Mouse (Mus musculus) thymus, postnatal 0 days (tissue): ENCODE measurements around the gene Tenm2. TPM values are rescaled to one million over a fixed set of nuclear protein-coding genes. Genes with fewer than 3 reads are reported as not detected.

Source experiments
- DNase-seq: peaks from one replicate; pipeline ENCODE4 v3.0.0-alpha.2; 2015; ENCODE audit warnings: low spot score
- polyA plus RNA-seq: library from polyadenylated mRNA; unstranded; fragments of >200 nt; fragmentation: Nextera tagmentation; extraction: Ambion mirVana; gene quantifications from 2 replicates; pipeline ENCODE4 v1.2.1, GENCODE M21; 2015

The Tenm2 gene
- polyA plus RNA-seq, 1 experiment from 2014 or later, result 1.2 TPM

DNA sequence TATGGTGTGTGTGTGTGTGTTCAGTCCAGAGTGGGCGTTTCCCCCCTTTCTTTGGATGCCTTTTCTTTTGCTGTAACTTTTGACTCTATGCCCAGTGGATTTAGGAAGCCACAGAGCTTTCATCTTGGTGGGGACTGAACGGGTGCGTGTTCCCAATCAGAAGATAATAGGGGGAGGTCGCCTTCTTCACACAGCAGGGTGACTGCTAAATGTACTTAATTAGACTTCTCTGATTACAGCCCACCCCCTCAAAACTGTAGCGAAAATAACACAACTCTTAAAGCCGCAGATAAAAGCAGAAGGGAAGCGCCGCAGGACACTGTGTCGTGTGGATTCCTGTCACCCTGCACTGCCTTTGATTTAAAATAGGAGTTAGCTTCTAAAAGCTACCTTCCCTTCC, 1163.7 kb downstream of the Tenm2 start:
- DNase-seq, result no peak

DNA sequence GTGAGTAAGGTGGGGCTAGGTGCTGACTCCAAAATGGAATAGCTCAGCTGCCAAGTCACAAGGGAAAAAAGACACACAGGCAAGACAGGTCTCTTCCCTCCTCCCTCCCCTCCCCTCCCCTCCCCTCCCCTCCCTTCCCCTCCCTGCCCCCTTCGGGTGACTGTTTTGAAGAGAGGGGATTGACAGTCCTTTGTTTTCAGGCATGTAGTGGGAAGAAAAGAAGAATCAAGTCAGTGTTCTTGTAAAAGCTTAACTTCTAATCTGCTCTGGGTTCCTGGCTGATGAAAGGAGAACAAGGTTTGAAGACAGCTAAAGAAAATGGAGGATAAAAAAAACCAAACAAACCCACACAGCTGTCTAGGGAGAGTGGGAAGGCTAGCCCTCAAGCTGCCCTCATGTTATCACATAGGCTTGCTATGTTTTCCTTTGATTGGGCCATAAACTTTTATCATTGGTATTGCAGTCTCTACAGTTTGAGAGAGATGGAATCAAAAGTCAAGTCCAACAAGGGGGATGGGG, 1176.4 kb downstream of the Tenm2 start:
- DNase-seq, result no peak

DNA sequence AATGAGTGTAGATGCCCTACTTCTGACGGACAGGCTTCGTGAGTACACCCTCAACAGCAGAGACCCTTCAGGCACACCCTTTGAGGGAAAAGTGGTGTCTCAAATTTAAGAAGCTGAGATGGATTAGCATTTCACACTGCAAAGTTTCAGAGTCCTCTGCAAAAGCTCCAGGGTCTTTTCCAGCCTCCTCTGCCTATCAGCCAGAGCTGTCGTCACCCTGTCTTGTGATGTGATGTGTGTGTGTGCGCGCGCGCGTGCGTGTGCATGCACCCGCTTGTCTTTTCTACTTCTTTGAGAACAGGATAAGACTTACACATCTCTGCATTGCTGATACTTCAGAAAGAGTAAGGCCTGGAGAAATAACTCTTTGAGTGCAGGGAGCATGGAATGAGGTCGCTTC, 1179.2 kb downstream of the Tenm2 start:
- DNase-seq, result no peak

DNA sequence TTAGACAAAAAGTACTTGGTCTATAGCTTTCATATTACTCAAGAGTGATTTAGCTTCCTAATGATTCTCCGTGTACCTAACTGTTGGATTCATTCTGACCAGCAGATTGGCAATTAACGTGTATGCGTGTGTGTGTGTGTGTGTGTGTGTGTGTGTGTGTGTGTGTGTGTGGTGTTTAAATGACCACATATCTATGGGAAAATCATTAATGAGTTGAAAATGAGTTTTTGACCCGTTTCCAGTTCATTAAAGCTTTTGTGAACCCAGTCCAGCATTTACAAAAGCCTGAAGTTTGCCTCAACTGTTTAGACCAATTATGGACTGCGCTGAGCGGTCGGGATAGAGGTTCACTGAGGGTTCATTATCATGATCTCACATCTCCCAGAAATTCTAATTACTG, 1181.4 kb downstream of the Tenm2 start:
- DNase-seq, result no peak

DNA sequence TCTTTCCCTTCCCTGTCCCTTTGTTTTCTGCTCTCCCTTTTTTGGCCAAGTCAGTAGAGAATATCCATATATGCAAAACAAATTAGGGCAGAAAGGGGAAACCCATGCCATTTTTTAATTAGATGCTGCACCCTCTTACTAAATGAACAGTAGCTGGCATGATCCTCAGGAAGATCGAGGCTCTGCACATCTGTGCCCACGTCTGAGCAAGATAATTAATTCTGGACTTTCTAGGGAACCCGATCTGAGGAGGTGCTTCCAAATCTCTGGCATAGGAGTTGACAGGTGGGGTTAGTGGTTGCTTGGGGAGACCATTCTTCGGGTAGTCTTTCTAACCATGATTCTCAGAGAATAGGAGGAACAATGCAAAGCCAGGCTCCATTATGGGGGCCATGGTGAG, 1182.3 kb downstream of the Tenm2 start:
- no peak for DNase-seq

DNA sequence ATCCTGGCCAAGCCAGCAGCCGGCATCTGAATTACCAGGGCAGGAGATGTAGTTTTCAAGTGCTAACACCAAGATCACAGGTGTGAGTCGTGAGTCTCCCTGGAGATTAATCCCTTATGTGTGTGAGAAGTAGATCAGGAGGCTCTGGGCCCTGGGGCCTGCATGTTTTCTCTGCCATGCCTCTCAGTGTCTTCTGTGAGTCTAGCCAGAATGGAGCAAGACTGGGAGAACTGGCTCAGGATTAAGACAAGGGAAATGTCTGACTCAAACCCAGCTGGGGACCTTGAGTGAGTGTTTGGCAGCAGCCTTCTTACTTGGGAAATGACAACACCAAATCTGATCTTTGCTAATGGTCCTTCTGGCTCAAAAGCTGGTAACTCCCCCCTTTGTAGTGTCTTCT, 1183.2 kb downstream of the Tenm2 start:
- DNase-seq, result no peak

DNA sequence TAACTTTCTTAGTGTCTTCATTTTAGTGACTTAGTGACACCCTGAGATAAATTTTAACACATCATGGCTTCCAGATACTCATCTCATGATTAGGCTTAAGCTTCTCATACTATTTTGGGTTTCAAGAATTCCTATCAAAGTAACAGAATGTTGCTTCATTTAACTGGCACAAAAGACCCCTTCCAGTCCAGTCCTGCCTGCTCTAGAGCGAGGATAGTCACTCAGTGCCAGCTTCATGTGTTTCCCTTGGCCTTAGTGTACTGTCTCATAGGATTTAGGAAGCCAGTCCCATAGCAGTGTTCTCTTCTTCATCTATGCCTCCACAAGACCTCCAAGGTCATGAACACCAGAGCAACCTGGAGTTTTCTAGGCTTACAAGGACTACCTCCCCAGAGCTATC, 1183.7 kb downstream of the Tenm2 start:
- DNase-seq, result no peak

DNA sequence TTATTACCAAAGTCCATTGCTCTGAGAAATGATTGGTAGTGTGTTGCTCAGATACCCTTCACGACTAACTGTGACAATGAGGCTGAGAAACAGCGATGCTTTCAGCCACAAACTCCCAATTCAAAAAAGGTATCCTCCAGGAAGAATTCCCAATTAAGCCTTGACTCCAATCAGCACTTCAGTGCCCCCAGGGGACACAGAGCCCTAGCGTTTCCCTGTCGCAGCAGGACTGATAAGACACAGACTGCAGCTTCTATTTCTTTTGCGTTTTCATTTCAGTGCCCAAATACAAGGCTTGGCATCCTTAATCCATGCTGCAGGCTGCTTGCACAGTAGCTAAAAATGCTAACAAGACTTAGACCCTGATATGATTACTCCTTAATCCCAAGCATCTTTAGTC, 1186.2 kb downstream of the Tenm2 start:
- no peak for DNase-seq

DNA sequence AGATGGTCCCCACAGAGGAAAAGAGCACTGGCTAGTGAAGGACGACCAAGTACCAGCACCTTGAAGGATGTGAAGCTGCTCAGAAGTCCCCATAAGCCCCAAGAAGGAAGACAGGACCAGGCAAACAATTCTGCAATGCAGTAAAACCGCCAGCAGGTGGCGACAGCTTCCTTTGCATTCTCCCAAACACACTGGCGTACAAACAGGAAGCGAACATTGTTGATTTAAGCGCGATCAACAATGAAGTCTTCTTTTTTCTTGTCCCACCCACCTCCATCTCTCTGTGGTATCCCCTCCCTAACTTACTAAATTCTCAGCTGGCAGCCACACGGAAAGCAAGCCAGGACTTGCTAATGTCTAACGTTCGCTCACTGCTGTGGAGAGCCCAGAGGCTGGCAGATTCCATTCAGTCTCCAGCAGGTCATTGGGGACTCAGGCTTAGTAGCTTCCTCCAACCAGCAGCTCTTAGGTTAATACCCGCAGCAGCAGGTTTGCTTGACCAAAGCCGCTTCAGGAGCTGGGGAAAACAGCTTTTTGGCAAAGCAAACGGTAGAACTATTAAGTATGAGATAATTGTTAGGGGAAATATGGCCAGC, 1190.0 kb downstream of the Tenm2 start:
- peak; percentile 56 for DNase-seq

DNA sequence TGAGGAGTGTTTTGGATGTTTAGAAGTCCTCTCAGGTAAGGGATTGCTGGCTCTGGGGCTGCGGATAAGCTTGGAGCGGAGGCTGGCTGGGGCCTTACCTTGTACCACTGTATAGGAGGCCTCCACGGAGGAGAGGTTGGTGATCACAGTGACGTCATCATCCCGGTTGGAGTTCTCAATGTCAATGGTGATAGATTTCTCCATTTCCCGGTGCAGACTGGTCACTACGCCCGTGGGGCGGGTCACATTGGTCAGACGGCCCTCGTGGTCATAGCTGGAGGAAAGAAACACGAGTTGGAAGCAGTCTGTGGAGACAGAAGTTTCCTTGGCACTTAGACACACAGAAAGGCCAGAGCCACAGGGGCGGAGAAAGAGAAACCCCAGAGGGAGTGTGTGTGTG, 1194.4 kb downstream of the Tenm2 start:
- no peak for DNase-seq

DNA sequence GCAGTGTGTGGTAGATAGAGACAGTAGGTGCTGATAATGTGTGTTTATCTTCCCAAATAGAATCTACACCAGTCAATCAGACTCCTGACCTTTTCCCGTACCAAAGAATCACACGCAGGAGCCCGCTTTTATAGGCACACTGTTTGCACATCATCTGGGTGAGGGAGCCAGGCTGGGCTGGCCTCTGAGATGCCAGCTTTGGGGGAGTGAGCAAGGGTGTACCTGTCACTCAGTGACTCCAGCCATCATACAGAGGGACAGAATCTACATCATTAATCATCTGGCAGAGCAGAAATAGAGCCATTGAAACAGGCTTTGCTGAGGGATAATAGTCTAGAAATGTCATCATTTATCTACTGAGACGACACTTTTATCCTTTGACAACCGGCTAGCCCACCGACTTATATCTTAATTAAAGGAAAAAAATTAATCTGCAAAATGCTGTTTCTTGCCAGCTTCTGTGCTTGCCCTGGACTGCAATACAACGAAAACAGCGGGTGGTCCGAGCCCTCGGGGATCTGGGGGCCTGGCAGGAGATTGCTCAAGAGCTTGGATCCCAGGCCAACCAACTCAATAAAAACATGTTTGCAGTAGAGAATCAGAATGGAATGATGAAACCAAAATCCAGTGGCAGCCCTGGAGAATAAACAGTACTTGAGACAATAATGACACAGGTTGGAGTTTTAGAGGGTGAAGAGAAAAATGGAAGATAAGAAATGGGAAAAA, 1195.1 kb downstream of the Tenm2 start:
- no peak for DNase-seq

DNA sequence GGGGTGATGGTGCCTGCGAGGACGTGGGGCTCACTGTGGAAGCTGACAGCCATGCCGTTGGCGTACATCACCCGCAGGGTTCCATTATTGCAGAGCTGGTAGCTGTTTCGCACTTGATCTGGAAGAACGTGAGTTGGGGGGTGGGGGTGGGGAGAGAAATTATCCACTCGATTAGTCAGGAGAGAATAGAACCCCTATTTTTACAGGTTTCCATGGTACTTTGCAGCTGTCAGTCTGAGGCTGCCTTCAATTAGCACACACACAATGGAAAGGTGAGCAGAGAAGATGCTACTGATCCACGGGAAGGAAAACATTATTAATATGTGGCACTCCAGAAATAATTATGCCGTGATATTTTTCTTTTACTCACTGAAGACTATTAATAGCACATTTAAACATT, 1195.9 kb downstream of the Tenm2 start:
- no peak for DNase-seq

DNA sequence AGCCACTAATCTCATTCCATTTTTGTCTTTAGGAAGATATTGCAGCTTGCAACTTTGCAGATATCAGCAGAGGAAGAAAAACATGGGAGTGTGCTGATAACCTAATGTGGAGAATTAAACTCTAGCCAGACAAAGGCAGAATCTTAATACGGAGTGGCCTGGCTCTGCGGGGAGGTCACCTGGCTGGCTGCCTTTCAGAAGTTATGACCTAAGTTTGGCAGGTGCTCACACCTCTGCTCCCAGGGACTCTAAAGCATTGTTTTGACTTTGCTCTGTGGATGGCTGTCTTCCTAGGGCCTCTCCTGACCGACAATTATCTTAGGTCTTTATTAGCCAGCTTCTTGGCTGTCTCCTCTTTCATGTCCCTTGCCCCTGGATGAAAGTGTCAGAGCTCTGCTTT, 1197.4 kb downstream of the Tenm2 start:
- DNase-seq, result no peak

DNA sequence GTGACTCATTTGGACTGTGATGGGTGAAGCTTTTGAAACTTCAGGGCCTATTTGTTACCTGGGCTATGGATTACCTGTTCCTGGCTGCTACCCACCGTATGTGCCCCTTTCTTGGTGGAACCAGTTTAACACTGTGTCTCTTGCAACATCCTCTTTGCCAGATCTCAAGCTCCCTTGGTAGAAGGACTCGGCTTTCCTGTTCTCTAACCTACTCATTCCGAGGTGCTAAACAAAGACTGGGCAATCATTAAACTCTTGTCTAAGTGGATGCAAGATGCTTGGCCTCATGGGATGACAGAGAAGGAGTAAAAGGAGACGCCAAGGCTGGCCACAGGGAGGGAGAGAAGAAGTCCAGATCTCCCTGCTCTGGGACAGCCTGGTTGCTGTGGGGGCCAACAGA, 1198.5 kb downstream of the Tenm2 start:
- no peak for DNase-seq

DNA sequence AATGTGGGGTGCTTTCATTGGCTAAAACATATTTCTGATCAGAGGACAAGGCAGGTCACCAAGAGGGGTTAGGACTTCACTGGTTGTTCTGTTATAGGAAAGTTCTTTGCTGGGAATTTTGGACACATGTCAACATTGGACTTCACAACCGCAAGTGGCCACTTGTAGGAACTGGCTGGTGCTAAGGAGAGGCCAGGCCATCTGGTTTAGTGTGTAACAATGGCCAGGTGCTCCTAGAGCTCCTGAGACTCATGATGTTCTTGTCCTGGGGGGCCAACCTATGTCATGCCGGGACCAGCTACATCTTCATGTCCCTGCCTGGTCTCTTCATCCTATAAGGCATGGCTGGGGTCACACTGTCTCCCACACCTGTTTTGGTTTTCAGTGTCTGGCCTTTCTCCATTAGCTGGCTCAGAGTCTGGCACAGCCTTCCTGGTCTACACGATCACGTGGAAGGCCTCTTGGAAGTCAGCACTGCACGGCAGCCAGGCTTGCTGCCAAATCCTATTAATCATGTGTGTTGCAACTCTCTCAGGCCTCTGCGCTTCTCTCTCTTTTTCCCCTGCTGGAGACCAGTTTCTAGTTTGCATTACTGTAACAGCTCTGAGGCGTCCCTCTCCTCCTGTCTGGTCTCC, 1199.6 kb downstream of the Tenm2 start:
- no peak for DNase-seq

DNA sequence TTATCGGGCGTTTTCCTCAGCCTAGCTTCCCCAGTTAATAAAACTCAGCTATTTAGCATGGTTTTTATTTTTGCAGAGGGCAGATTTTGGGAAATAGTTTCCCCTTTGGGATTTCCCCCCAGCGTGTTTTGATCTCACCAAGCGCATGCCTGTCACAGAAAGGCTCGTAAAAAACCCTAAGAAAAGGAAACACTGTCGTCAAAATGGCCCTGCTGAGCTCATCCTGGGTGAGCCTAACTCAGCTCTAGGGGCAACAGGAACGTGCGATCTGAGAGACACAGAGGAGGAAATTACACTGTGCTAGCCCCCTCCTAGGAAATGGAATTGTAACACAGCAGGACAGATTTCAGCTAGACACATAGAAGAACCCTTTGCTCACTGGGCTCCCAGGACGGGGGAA, 1204.0 kb downstream of the Tenm2 start:
- no peak for DNase-seq

DNA sequence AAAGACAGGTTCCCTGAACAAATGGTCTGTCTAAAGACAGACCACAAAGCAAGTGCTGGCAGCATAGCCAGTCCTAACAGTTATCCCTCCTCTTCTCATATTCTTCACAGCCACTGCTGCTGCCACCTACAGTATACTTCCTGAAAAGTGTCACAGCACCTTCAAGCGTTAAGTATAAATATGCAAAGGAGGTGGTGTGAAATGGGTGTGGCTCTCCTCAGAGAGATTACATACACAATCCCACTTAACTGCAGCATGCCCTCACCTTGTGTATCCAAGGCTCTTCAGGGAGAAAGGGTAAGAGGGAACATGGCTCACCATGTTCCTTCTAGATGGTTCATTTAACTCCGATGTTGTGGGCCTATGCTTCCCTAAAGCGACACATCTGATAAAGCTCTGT, 1215.8 kb downstream of the Tenm2 start:
- DNase-seq, result no peak

DNA sequence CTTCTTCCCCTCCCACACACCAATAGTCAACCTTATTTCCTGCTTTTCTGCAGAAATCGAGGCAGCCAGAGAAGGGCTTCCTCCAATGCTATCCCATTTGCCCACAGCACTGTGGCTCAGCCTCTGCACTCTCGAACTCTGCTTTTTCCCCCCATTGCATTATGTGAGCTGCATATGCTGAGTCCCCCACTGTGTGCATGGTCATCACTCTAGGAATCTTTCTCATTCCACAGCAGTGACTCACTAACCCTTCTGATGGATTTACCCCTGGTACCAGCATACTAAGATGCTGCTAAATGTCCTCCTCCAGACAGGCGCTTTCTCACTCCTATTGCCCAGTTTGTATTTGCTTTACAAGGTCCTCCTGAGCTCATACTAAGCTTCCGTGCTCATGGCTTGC, 1222.6 kb downstream of the Tenm2 start:
- no peak for DNase-seq

DNA sequence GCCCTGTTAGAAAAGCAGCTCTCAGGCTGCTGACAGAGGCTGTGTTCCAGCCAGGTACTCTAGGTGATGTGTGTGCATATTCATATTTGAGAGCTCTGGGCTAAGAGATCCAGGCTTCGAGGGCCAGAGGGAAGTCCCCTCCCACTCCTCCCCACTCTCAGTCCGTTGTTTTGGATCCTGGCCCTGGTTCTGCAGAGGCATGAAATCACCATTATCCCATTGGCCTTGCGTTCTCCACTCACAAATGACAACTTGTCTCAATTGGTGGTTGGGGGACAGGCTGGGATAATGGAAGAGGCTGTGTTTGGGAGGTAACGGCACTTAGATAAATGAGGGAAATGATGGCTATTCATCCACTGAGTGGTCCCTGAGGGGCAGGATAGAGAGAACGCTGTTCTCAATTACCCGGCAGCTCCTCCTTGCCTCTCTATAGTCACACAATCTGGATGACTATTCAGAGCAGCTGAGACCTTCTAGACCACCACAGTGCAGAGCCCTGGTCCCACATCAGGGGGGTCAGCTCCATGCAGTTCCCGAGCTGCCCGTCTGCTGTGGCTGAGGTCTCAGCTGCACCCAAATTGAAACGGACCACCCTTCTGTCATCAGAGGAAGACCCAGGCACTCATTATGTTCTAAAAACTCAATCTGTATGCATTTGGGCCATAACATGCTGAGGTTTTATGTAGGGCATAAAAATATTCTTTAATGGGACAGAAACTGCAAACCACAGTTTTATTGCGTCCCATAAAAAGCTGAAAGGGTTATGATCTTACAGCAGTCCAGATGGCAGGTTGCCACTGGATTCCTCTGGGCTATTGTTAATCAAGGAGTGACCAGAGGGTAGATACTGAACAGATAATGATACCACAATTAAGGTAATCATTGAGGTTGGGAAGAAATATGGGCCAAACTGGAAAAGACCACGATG, 1226.2 kb downstream of the Tenm2 start:
- DNase-seq, result no peak

DNA sequence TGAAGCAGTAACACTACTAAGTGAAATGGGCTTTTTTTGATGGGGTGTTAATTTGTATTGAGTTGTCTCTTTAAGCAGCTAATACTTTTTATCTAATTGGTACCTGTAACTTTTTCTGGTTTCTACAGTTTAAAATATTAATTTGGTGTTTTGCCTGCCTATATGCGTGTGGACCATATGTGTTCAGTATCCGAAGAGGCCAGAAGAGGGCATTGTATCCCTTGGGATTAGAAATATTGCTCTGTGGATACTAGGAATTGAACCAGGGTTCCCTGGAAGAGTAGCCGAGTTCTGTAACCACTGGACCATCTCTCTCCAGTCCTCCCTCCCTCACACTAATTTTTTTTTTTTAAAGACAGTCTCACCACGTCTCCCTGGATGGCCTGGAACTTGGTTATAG, 1232.9 kb downstream of the Tenm2 start:
- DNase-seq, result no peak

DNA sequence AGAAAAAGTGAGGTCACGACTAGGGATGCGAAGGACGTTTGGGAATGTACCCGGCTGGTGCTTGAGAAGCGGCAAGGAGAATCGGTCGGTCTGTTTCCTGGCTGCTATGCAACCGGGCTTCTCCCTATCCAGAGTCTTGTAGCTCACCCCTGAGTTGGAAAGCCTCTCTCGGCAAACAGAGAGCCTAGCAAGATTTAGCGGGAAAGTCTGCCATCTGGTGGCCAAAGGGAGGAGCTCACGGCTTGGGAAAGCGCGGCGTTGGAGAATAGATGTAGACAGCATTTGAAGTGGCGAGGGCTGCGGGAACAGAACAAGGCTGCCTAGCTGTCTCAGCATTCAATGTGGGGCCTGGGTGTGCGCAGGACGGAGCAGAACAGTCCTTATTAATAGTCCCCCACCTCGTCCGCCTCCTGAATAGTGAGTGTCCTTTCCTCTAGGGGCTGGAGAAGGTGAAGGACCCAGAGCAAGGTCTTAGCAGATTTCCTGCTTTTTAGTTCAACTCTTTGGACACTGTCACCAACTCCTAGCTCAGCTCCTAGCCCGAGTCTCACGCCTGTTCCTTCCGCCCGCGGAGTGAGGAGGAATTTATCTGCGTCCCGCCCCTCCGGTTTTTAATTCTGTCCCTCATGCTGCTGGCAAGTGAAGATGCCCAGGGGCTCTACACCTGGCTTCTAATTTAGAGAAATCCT, 1234.3 kb downstream of the Tenm2 start:
- DNase-seq, result peak; percentile 70
